Mouse (Mus musculus): ENCODE results near the gene Hsfy2.

DNA sequence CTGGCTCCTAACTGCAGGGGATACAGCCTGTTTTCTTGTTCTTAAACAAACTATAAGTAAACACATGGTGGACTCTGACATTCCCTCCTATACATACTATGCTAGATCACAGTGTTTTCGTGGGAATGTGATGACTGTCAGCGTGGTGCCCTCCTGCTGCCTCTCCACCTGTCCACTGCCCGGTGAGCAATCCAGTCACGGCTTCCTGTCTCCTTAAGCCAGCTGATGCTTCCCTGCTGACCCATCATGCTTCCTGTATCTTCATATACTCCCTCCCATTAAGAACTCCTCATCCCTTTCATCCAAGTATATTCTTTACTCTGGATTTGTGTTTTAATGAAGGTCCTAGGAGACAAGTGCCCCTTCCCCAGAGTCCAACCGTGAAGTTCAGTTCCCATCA lies 33.3 kb upstream of the Hsfy2 start:
- no peak for TF ChIP-seq POLR2A (IDR thresholded peaks at IDR 0.05; ENCODE audit: insufficient read length, low read depth)
- no peak for TF ChIP-seq USF1 (IDR thresholded peaks at IDR 0.05; ENCODE audit: low read depth)
- no peak for TF ChIP-seq MYOG (IDR thresholded peaks at IDR 0.05; ENCODE audit: control insufficient read depth in 1 of 3, insufficient read depth in 1 of 3, insufficient read length in 2 of 3, low read depth in 2 of 3)
- TF ChIP-seq REST (IDR thresholded peaks at IDR 0.05; ENCODE audit: insufficient read depth, insufficient read length): no peak
- TF ChIP-seq CEBPB (IDR thresholded peaks at IDR 0.05; ENCODE audit: insufficient read depth, poor library complexity, severe bottlenecking): no peak
- TF ChIP-seq MYOD1 (IDR thresholded peaks at IDR 0.05; ENCODE audit: control insufficient read depth in 1 of 3, insufficient read length in 2 of 3, low read depth in 2 of 3): no peak
- no peak for TF ChIP-seq TCF3 (IDR thresholded peaks at IDR 0.05; ENCODE audit: insufficient read length, low read depth)
- no peak for TF ChIP-seq POLR2AphosphoS2 (IDR thresholded peaks at IDR 0.05; ENCODE audit: insufficient read length, low read depth)

All from myocyte (in vitro differentiated cells).